Mouse (Mus musculus): ENCODE measurements around the gene Heca.
"Not testable (repeated sequence)": the region's sequence is repeated elsewhere in the genome, so short reads cannot be mapped to it uniquely, and the experiment has no call there.

The Heca gene
- long read RNA-seq, experiment 1, partial matches to known transcripts: 1 of 1 reads
- long read RNA-seq, experiment 1, other reads (novel, unspliced or antisense): 0 of 1 reads
- long read RNA-seq, experiment 2, partial matches to known transcripts: 1 of 3 reads
- long read RNA-seq, experiment 2, other reads (novel, unspliced or antisense): 2 of 3 reads

- intact Hi-C loops (cut with DNase I): no loop called here
Observed at GRCm38 (mm10) chr10:17947960-17948730, at the start of gene Heca. TSS of gene Heca (minus strand) at chr10:17948067.

GRCm38 (mm10) chr10:17990576-17990975 is 42.7 kb upstream of the Heca start:
- intact Hi-C loops (cut with DNase I): no loop called here

GRCm38 (mm10) chr10:17989136-17989535 is 41.3 kb upstream of the Heca start:
- intact Hi-C loops (cut with DNase I): no loop called here

GRCm38 (mm10) chr10:17987823-17988423 is 40.1 kb upstream of the Heca start:
- intact Hi-C loops (cut with DNase I): no loop called here

GRCm38 (mm10) chr10:17983313-17983712 is 35.4 kb upstream of the Heca start:
- intact Hi-C loops (cut with DNase I): no loop called here

GRCm38 (mm10) chr10:17966090-17966489 is 18.2 kb upstream of the Heca start:
- intact Hi-C loops (cut with DNase I): no loop called here

GRCm38 (mm10) chr10:17950761-17951160 is 2.9 kb upstream of the Heca start:
- intact Hi-C loops (cut with DNase I): no loop called here

- intact Hi-C loops (cut with DNase I): no loop called here
Observed at GRCm38 (mm10) chr10:17947175-17947906, 526 bp downstream of the Heca start.

GRCm38 (mm10) chr10:17946799-17947174 is 1.1 kb downstream of the Heca start:
- intact Hi-C loops (cut with DNase I): not testable (repeated sequence)

- intact Hi-C loops (cut with DNase I): no loop called here
Observed at GRCm38 (mm10) chr10:17946046-17946445, 1.8 kb downstream of the Heca start.

GRCm38 (mm10) chr10:17933622-17934021 is 14.2 kb downstream of the Heca start:
- intact Hi-C loops (cut with DNase I): no loop called here

GRCm38 (mm10) chr10:17932131-17932530 is 15.7 kb downstream of the Heca start:
- intact Hi-C loops (cut with DNase I): no loop called here

GRCm38 (mm10) chr10:17931157-17931556 is 16.7 kb downstream of the Heca start:
- intact Hi-C loops (cut with DNase I): no loop called here

GRCm38 (mm10) chr10:17930445-17931083 is 17.3 kb downstream of the Heca start:
- intact Hi-C loops (cut with DNase I): no loop called here

GRCm38 (mm10) chr10:17925200-17925599 is 22.7 kb downstream of the Heca start:
- intact Hi-C loops (cut with DNase I): no loop called here

GRCm38 (mm10) chr10:17924166-17924565 is 23.7 kb downstream of the Heca start:
- intact Hi-C loops (cut with DNase I): no loop called here

- intact Hi-C loops (cut with DNase I): no loop called here
Observed at GRCm38 (mm10) chr10:17921381-17921780, 26.5 kb downstream of the Heca start.

- intact Hi-C loops (cut with DNase I): no loop called here
Observed at GRCm38 (mm10) chr10:17919971-17920370, 27.9 kb downstream of the Heca start.

GRCm38 (mm10) chr10:17919032-17919431 is 28.8 kb downstream of the Heca start:
- intact Hi-C loops (cut with DNase I): no loop called here

- intact Hi-C loops (cut with DNase I): no loop called here
Observed at GRCm38 (mm10) chr10:17908731-17909130, 39.1 kb downstream of the Heca start.

GRCm38 (mm10) chr10:17906405-17906804 is 41.5 kb downstream of the Heca start:
- intact Hi-C loops (cut with DNase I): not testable (repeated sequence)
